Mouse (Mus musculus) ES-Bruce4 (cell line): ENCODE results near the gene Sgms2. TPM values are rescaled to one million over a fixed set of nuclear protein-coding genes. Genes with fewer than 3 reads are reported as not detected.

Experiments used
- H3K27ac ChIP-seq: 2 replicates; pipeline ENCODE4 v1.5.1; 2012; ENCODE audit warnings: low read length, inconsistent platforms; ENCODE audit not compliant: insufficient read depth
- H3K27me3 ChIP-seq: 2 replicates; pipeline ENCODE4 v1.6.1; 2012; ENCODE audit warnings: mild to moderate bottlenecking, low read length, inconsistent platforms; ENCODE audit not compliant: control insufficient read depth, poor library complexity, insufficient read depth, severe bottlenecking
- H3K36me3 ChIP-seq: 2 replicates; pipeline ENCODE4 v1.6.1; 2012; ENCODE audit warnings: inconsistent platforms, mild to moderate bottlenecking, low read length, moderate library complexity; ENCODE audit not compliant: control insufficient read depth, poor library complexity, insufficient read depth, severe bottlenecking
- H3K4me1 ChIP-seq: one replicate; pipeline ENCODE4 v1.8.1; 2011; ENCODE audit warnings: low read length; ENCODE audit not compliant: control insufficient read depth, insufficient read depth
- H3K4me3 ChIP-seq: 2 replicates; pipeline ENCODE4 v1.5.1; 2011; ENCODE audit warnings: low read depth, mild to moderate bottlenecking, low read length
- H3K9ac ChIP-seq: 2 replicates; pipeline ENCODE4 v1.6.1; 2012; ENCODE audit warnings: low read depth, mild to moderate bottlenecking, inconsistent platforms; ENCODE audit not compliant: poor library complexity, severe bottlenecking
- H3K9me3 ChIP-seq: replicated peaks from 2 replicates; pipeline ENCODE4 v1.6.1; 2012; ENCODE audit warnings: mild to moderate bottlenecking, low read length, inconsistent platforms; ENCODE audit not compliant: control insufficient read depth, poor library complexity, insufficient read depth, severe bottlenecking
- CTCF ChIP-seq: IDR thresholded peaks from one replicate; pipeline ENCODE4 v1.8.1; 2011; ENCODE audit warnings: low read depth, low read length
- EP300 ChIP-seq: IDR thresholded peaks from 2 replicates; pipeline ENCODE4 v1.6.1; 2011; ENCODE audit warnings: low read depth, low read length; ENCODE audit not compliant: insufficient read depth
- POLR2A ChIP-seq: IDR thresholded peaks from one replicate; pipeline ENCODE4 v1.8.1; 2011; ENCODE audit warnings: low read length; ENCODE audit not compliant: insufficient read depth
- polyA plus RNA-seq: library from polyadenylated mRNA; stranded (reverse); fragments of >200 nt; gene quantifications from 2 replicates; pipeline ENCODE4 v1.2.4, GENCODE M21; 2011; ENCODE audit warnings: low read depth; ENCODE audit not compliant: missing spikeins, insufficient read depth, insufficient read length

Sgms2 gene
- 2.2 and 3.5 TPM in 2 replicates for polyA plus RNA-seq

- Histone ChIP-seq H3K27me3 (peaks cover 6% of the 10 kb centered on the region; the same call in 1 of the 2 replicates), H3K9ac (peak within 1 kb of the TSS; percentile 66), H3K27ac (no peak within 1 kb of the TSS), H3K9me3 (no peaks in the 10 kb centered on the region), H3K4me3 (peak within 1 kb of the TSS; percentile 51), H3K36me3 (no peaks in the 10 kb centered on the region), H3K4me1 (no peaks in the 10 kb centered on the region)
- TF ChIP-seq POLR2A (no peak), CTCF (no peak), EP300 (no peak)
Measured at GRCm38 (mm10) chr3:131491361-131491925, at the start of gene Sgms2. Gene Sgms2, minus strand, starts transcription at chr3:131491411.

DNA sequence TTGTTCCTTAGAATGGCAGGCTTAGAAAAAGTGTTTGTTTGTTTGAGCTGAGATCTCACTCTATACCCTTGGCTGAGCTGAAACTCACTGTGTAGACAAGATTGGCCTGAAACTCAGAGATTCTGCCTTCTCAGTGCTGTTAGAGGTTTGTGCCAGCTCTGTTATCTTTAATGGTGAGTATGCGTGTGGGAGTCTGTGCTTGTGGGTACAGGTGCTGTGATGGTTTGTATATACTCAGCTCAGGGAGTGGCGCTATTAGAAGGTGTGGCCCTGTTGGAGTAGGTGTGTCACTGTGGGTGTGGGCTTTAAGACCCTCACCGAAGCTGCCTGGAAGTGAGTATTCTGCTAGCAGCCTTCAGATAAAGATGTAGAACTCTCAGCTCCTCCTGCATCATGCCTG lies 34.0 kb upstream of the Sgms2 start:
- H3K36me3 ChIP-seq = no peaks in the 10 kb centered on the region
- H3K27ac ChIP-seq = no peak overlapping the region
- no peaks in the 10 kb centered on the region for H3K27me3 ChIP-seq
- H3K9me3 ChIP-seq = no peaks in the 10 kb centered on the region
- TF ChIP-seq CTCF (no peak), POLR2A (no peak), EP300 (no peak)
- peaks cover 2% of the 10 kb centered on the region for H3K4me1 ChIP-seq
- no peak overlapping the region for H3K4me3 ChIP-seq
- H3K9ac ChIP-seq = no peak overlapping the region

GRCm38 (mm10) chr3:131524779-131525178 lies 33.6 kb upstream of the Sgms2 start:
- H3K9me3 ChIP-seq = no peaks in the 10 kb centered on the region
- no peak overlapping the region for H3K9ac ChIP-seq
- no peak overlapping the region for H3K27ac ChIP-seq
- TF ChIP-seq POLR2A (no peak), CTCF (peak; percentile 52)
- no peaks in the 10 kb centered on the region for H3K27me3 ChIP-seq
- peaks cover 2% of the 10 kb centered on the region for H3K4me1 ChIP-seq
- no peak overlapping the region for H3K4me3 ChIP-seq
- no peaks in the 10 kb centered on the region for H3K36me3 ChIP-seq

DNA sequence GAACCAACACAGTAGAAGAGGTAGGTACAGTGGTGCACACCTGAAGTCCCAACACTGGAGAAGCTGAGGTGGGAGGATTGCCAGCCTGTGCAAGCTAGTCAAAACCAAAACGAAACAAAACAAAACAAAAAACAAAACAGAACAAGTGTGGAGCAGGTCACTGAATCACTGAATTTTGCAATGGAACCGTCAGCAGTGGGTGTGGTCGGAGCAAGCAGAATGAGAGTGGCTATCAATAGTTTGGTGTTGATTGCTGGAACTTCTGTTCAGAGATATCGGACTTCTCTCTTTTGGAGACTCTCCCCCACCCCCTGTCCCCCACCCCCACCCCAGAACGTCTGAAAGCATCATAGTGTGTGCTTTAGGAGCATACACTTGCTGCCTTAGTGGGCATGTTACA lies 33.0 kb upstream of the Sgms2 start:
- no peak for TF ChIP-seq EP300
- TF ChIP-seq POLR2A = no peak
- TF ChIP-seq CTCF = no peak
- H3K9ac ChIP-seq = no peak overlapping the region
- no peak overlapping the region for H3K4me3 ChIP-seq
- H3K27me3 ChIP-seq = no peaks in the 10 kb centered on the region
- peaks cover 2% of the 10 kb centered on the region for H3K4me1 ChIP-seq
- no peaks in the 10 kb centered on the region for H3K36me3 ChIP-seq
- H3K9me3 ChIP-seq = no peaks in the 10 kb centered on the region
- no peak overlapping the region for H3K27ac ChIP-seq

DNA sequence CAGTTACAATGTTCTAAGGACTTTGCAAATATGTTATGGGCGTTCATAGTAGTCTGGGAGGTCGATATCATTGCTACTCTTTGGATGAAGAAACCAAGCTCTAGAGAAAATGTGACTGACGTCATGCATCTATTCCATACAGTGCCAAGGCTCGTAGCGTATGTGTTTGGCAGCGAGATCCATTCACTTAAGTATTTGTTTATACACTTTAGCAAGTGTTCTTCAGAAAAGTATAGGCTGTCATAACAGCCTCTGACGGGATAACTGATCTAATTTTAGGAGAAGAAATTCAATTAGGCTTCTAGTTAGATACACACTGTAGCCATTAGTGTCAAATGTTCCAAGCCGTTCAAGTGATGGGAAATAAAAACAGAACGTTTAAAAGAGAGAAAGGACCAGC lies 32.5 kb upstream of the Sgms2 start:
- Histone ChIP-seq H3K27ac (no peak overlapping the region), H3K27me3 (no peaks in the 10 kb centered on the region), H3K36me3 (no peaks in the 10 kb centered on the region), H3K4me1 (peaks cover 2% of the 10 kb centered on the region), H3K9ac (no peak overlapping the region), H3K4me3 (no peak overlapping the region), H3K9me3 (no peaks in the 10 kb centered on the region)
- TF ChIP-seq EP300 (no peak), CTCF (no peak), POLR2A (no peak)

DNA sequence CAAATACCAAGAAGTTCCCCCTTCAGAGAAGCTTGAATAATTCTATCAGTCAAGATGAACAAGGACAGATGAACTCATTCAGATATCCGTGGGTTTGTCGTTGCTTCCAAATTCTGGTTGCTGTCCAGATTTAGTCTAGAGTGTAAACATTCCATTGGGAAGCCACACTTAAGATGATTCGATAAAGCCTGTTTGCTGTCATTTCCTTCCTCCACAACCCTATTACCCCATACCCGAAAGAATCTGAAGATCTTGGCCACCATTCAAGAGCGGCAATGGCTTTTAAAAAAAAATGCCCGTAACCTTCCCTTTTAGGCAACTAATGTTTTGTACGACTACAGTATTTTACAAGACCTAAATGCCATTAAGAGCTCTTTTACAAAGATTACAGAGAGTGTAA lies 31.0 kb upstream of the Sgms2 start:
- H3K27ac ChIP-seq = no peak overlapping the region
- H3K4me3 ChIP-seq = no peak overlapping the region
- peaks cover 2% of the 10 kb centered on the region for H3K4me1 ChIP-seq
- no peaks in the 10 kb centered on the region for H3K9me3 ChIP-seq
- TF ChIP-seq CTCF (no peak), POLR2A (no peak), EP300 (no peak)
- no peaks in the 10 kb centered on the region for H3K36me3 ChIP-seq
- no peaks in the 10 kb centered on the region for H3K27me3 ChIP-seq
- no peak overlapping the region for H3K9ac ChIP-seq
